Mouse (Mus musculus): ENCODE data around the gene Rpl38. TPM values are rescaled to one million over a fixed set of nuclear protein-coding genes. Genes with fewer than 3 reads are reported as not detected.
A peak's percentile ranks its signal among the peaks of the same experiment; 100 is the strongest.

Gene Rpl38
- polyA plus RNA-seq (2015; fragmentation: Nextera tagmentation; extraction: Ambion mirVana), result 911 and 1,077 TPM in 2 replicates

- Histone ChIP-seq H3K9ac (peak within 1 kb of the TSS; percentile 89), H3K9me3 (replicated peaks) (no peaks in the 10 kb centered on the region), H3K27me3 (peaks cover 12% of the 10 kb centered on the region; the same call in 1 of the 2 replicates), H3K4me3 (peak within 1 kb of the TSS; percentile 93), H3K36me3 (ENCODE audit: poor library complexity, severe bottlenecking) (peaks cover 31% of the 10 kb centered on the region), H3K27ac (peak within 1 kb of the TSS; percentile 94), H3K4me1 (peaks cover 20% of the 10 kb centered on the region), H3K4me2 (peak within 1 kb of the TSS; percentile 95)
- WGBS, result under 1% methylated on average over 20 of the region's 21 CpGs
- ATAC-seq, result peak; percentile 90
Observed at GRCm38 (mm10) chr11:114668301-114668710, at the start of gene Rpl38. Gene Rpl38, plus strand, starts transcription at chr11:114668524.

GRCm38 (mm10) chr11:114618697-114619417 lies 49.5 kb upstream of the Rpl38 start:
- H3K4me1 ChIP-seq, result peaks cover 9% of the 10 kb centered on the region
- no peak for ATAC-seq
- no peaks in the 10 kb centered on the region for H3K36me3 ChIP-seq (ENCODE audit: poor library complexity, severe bottlenecking)
- H3K27ac ChIP-seq, result peak overlapping the region; percentile 14; the same call in 1 of the 2 replicates
- no peaks in the 10 kb centered on the region for H3K9me3 ChIP-seq (replicated peaks)
- no peak overlapping the region for H3K4me2 ChIP-seq
- H3K4me3 ChIP-seq, result no peak overlapping the region
- H3K27me3 ChIP-seq, result no peaks in the 10 kb centered on the region; the same call in 1 of the 2 replicates
- H3K9ac ChIP-seq, result no peak overlapping the region
- 22% methylated on average over 17 of the region's 17 CpGs for WGBS

GRCm38 (mm10) chr11:114626071-114626690 lies 42.1 kb upstream of the Rpl38 start:
- H3K9me3 ChIP-seq (replicated peaks), result peaks cover 6% of the 10 kb centered on the region
- WGBS, result 37% methylated on average over 13 of the region's 13 CpGs
- H3K4me2 ChIP-seq, result no peak overlapping the region
- no peak overlapping the region for H3K27ac ChIP-seq
- ATAC-seq, result no peak
- no peak overlapping the region for H3K4me3 ChIP-seq
- H3K4me1 ChIP-seq, result peaks cover 7% of the 10 kb centered on the region
- H3K36me3 ChIP-seq (ENCODE audit: poor library complexity, severe bottlenecking), result no peaks in the 10 kb centered on the region
- H3K9ac ChIP-seq, result no peak overlapping the region
- H3K27me3 ChIP-seq, result no peaks in the 10 kb centered on the region

GRCm38 (mm10) chr11:114627036-114627435 lies 41.3 kb upstream of the Rpl38 start:
- Histone ChIP-seq H3K4me3 (no peak overlapping the region), H3K4me1 (peaks cover 7% of the 10 kb centered on the region), H3K4me2 (no peak overlapping the region), H3K27me3 (no peaks in the 10 kb centered on the region), H3K36me3 (ENCODE audit: poor library complexity, severe bottlenecking) (no peaks in the 10 kb centered on the region), H3K9me3 (replicated peaks) (peaks cover 6% of the 10 kb centered on the region), H3K9ac (no peak overlapping the region), H3K27ac (no peak overlapping the region)
- no peak for ATAC-seq
- WGBS, result 76% methylated on average over 6 of the region's 6 CpGs

GRCm38 (mm10) chr11:114628032-114628431 lies 40.3 kb upstream of the Rpl38 start:
- 80% methylated on average over 12 of the region's 12 CpGs for WGBS
- Histone ChIP-seq H3K27ac (no peak overlapping the region), H3K9me3 (replicated peaks) (peaks cover 6% of the 10 kb centered on the region), H3K4me2 (no peak overlapping the region), H3K36me3 (ENCODE audit: poor library complexity, severe bottlenecking) (no peaks in the 10 kb centered on the region), H3K4me3 (no peak overlapping the region), H3K27me3 (no peaks in the 10 kb centered on the region), H3K9ac (no peak overlapping the region), H3K4me1 (peaks cover 7% of the 10 kb centered on the region)
- ATAC-seq, result no peak

GRCm38 (mm10) chr11:114630044-114630443 lies 38.3 kb upstream of the Rpl38 start:
- Histone ChIP-seq H3K4me1 (peaks cover 7% of the 10 kb centered on the region), H3K9me3 (replicated peaks) (peaks cover 6% of the 10 kb centered on the region), H3K4me3 (no peak overlapping the region), H3K4me2 (no peak overlapping the region), H3K27me3 (0 out of 2 replicates have a peak, but pooled peaks cover under 1% of the 10 kb centered on the region), H3K36me3 (ENCODE audit: poor library complexity, severe bottlenecking) (no peaks in the 10 kb centered on the region), H3K9ac (no peak overlapping the region), H3K27ac (no peak overlapping the region)
- WGBS, result 84% methylated on average over 5 of the region's 5 CpGs
- ATAC-seq, result no peak

- Histone ChIP-seq H3K9me3 (replicated peaks) (peaks cover 6% of the 10 kb centered on the region), H3K4me3 (no peak overlapping the region), H3K27ac (no peak overlapping the region), H3K9ac (no peak overlapping the region), H3K36me3 (ENCODE audit: poor library complexity, severe bottlenecking) (no peaks in the 10 kb centered on the region), H3K4me2 (no peak overlapping the region), H3K4me1 (peaks cover 13% of the 10 kb centered on the region), H3K27me3 (peaks cover 10% of the 10 kb centered on the region; the same call in 1 of the 2 replicates)
- ATAC-seq, result no peak
- 68% methylated on average over 8 of the region's 8 CpGs for WGBS
Observed at GRCm38 (mm10) chr11:114632266-114632665, 36.1 kb upstream of the Rpl38 start.

GRCm38 (mm10) chr11:114636292-114636691 lies 32.0 kb upstream of the Rpl38 start:
- no peaks in the 10 kb centered on the region for H3K9me3 ChIP-seq (replicated peaks)
- peaks cover 35% of the 10 kb centered on the region for H3K27me3 ChIP-seq
- ATAC-seq, result peak; percentile 83
- peaks cover 32% of the 10 kb centered on the region for H3K4me1 ChIP-seq
- 0% methylated on average over 6 of the region's 6 CpGs for WGBS
- no peak overlapping the region for H3K4me3 ChIP-seq
- H3K9ac ChIP-seq, result no peak overlapping the region
- H3K27ac ChIP-seq, result 0 out of 2 replicates have a peak overlapping the region, but pooled peaks have one; percentile 25
- H3K36me3 ChIP-seq (ENCODE audit: poor library complexity, severe bottlenecking), result no peaks in the 10 kb centered on the region
- peak overlapping the region; percentile 42 for H3K4me2 ChIP-seq

GRCm38 (mm10) chr11:114636727-114637505 lies 31.4 kb upstream of the Rpl38 start:
- 54% methylated on average over 34 of the region's 35 CpGs for WGBS
- H3K4me3 ChIP-seq, result no peak overlapping the region
- H3K4me2 ChIP-seq, result peak overlapping the region; percentile 42
- H3K36me3 ChIP-seq (ENCODE audit: poor library complexity, severe bottlenecking), result no peaks in the 10 kb centered on the region
- H3K9me3 ChIP-seq (replicated peaks), result no peaks in the 10 kb centered on the region
- ATAC-seq, result peak; percentile 39
- peaks cover 35% of the 10 kb centered on the region for H3K27me3 ChIP-seq
- peak overlapping the region; percentile 25; the same call in 1 of the 2 replicates for H3K27ac ChIP-seq
- H3K4me1 ChIP-seq, result peaks cover 33% of the 10 kb centered on the region
- H3K9ac ChIP-seq, result no peak overlapping the region

- H3K36me3 ChIP-seq (ENCODE audit: poor library complexity, severe bottlenecking), result no peaks in the 10 kb centered on the region
- peaks cover 35% of the 10 kb centered on the region for H3K27me3 ChIP-seq
- no peak overlapping the region for H3K4me3 ChIP-seq
- H3K4me2 ChIP-seq, result no peak overlapping the region
- no peak for ATAC-seq
- no peak overlapping the region for H3K27ac ChIP-seq
- H3K4me1 ChIP-seq, result peaks cover 37% of the 10 kb centered on the region
- no peaks in the 10 kb centered on the region for H3K9me3 ChIP-seq (replicated peaks)
- WGBS, result 71% methylated on average over 10 of the region's 10 CpGs
- H3K9ac ChIP-seq, result no peak overlapping the region
Observed at GRCm38 (mm10) chr11:114638647-114639290, 29.6 kb upstream of the Rpl38 start.

GRCm38 (mm10) chr11:114639681-114640103 lies 28.6 kb upstream of the Rpl38 start:
- ATAC-seq, result no peak
- peaks cover 37% of the 10 kb centered on the region for H3K4me1 ChIP-seq
- no peaks in the 10 kb centered on the region for H3K9me3 ChIP-seq (replicated peaks)
- no peaks in the 10 kb centered on the region for H3K36me3 ChIP-seq (ENCODE audit: poor library complexity, severe bottlenecking)
- H3K27me3 ChIP-seq, result peaks cover 35% of the 10 kb centered on the region
- H3K9ac ChIP-seq, result no peak overlapping the region
- WGBS, result 6% methylated on average over 19 of the region's 19 CpGs
- 0 out of 2 replicates have a peak overlapping the region, but pooled peaks have one; percentile 22 for H3K4me2 ChIP-seq
- H3K4me3 ChIP-seq, result no peak overlapping the region
- no peak overlapping the region for H3K27ac ChIP-seq
